Mouse (Mus musculus): ENCODE results near the gene Mok.

- TF ChIP-seq CTCF (IDR thresholded peaks at IDR 0.05; ENCODE audit: extremely low read depth, insufficient read depth, low read length) (no peak), POLR2A (IDR thresholded peaks at IDR 0.05; ENCODE audit: extremely low read depth, insufficient read depth, low read length) (no peak)
Measured at GRCm38 (mm10) chr12:110835182-110835581, 5.6 kb downstream of the Mok start.

Measured in cortical plate, adult 2 months (tissue).